Mouse (Mus musculus): ENCODE measurements around the gene Prl7b1. TPM values are rescaled to one million over a fixed set of nuclear protein-coding genes. Genes with fewer than 3 reads are reported as not detected.

Prl7b1 gene
- polyA plus RNA-seq (2015; fragmentation: Nextera tagmentation; extraction: Ambion mirVana) = not detected in 2 replicates

DNA sequence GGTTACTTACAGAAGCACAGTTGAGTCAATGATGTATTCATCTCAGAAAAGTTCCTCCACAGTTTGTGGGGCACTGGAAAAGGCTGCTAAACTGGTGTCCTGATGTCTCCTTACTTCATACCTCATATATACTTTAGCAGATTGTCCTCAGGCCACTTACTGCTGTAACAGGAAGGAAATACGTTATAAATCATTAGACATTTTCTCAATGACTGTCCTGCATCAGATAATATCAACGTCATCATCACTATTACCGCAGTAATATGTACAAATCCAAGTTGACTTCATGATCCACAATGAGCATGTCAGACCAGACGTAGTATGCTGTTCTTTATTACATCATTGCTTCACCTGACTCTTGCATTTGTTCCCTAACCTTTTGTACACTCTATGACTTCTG is at the start of gene Prl7b1:
Gene Prl7b1, minus strand, starts transcription at position 101 of the 400 bp plus-strand sequence.
- 81% methylated on average over 4 of the region's 4 CpGs for WGBS

GRCm38 (mm10) chr13:27642393-27642792 is 32.0 kb upstream of the Prl7b1 start, which contains the start of gene Prl7a1:
Prl7a1 (minus strand) TSS chr13:27642493.
- no peak within 1 kb of the TSS for H3K9ac ChIP-seq (replicated peaks; ENCODE audit: low read depth, low read length)
- no peaks in the 10 kb centered on the region for H3K4me1 ChIP-seq (replicated peaks; ENCODE audit: control insufficient read depth, insufficient read depth, low read length)
- no peaks in the 10 kb centered on the region for H3K27me3 ChIP-seq (replicated peaks; ENCODE audit: control insufficient read depth, insufficient read depth, low read length)
- no peak for ATAC-seq
- H3K9me3 ChIP-seq (ENCODE audit: control insufficient read depth, low read length) = no peaks in the 10 kb centered on the region
- no peaks in the 10 kb centered on the region for H3K36me3 ChIP-seq (ENCODE audit: control insufficient read depth, insufficient read depth)
- 98% methylated on average over 3 of the region's 3 CpGs for WGBS
- no peak within 1 kb of the TSS for H3K27ac ChIP-seq (ENCODE audit: low read length)
- no peak within 1 kb of the TSS for H3K4me2 ChIP-seq (ENCODE audit: low read length)
- H3K4me3 ChIP-seq (replicated peaks; ENCODE audit: low read length) = no peak within 1 kb of the TSS

More for the DNA sequence above, at the start of gene Prl7b1:
- no peak within 1 kb of the TSS for H3K9ac ChIP-seq (replicated peaks; ENCODE audit: low read depth, low read length)
- H3K9me3 ChIP-seq (ENCODE audit: control insufficient read depth, low read length) = no peaks in the 10 kb centered on the region
- no peak within 1 kb of the TSS for H3K4me3 ChIP-seq (replicated peaks; ENCODE audit: low read length)
- no peaks in the 10 kb centered on the region for H3K36me3 ChIP-seq (ENCODE audit: control insufficient read depth, insufficient read depth)
- H3K4me1 ChIP-seq (replicated peaks; ENCODE audit: control insufficient read depth, insufficient read depth, low read length) = no peaks in the 10 kb centered on the region
- no peaks in the 10 kb centered on the region for H3K27me3 ChIP-seq (replicated peaks; ENCODE audit: control insufficient read depth, insufficient read depth, low read length)
- no peak within 1 kb of the TSS for H3K4me2 ChIP-seq (ENCODE audit: low read length)
- ATAC-seq = no peak
- H3K27ac ChIP-seq (ENCODE audit: low read length) = no peak within 1 kb of the TSS

DNA sequence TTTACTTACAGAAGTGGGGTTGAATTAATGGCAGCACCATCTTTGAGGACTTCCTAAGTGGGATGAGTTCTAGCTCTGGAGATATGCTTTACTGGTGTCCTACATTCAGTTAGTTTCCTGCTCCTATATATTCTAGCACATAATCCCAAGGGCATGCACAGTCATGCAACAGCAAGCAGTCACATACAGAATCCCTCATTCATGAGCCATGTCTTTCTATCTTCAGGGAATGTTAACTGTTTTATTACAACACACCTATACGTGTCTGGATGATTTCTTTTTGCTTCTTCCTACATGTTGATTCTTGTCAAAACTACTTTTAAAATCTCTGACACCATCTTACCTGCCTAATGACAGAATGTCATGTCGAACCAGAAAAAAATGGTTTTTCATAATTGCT is 28.3 kb downstream of the Prl7b1 start, which contains the start of gene Prl8a1:
Gene Prl8a1, minus strand, starts transcription at position 101 of the 400 bp plus-strand sequence.
- no peak for ATAC-seq
- no peak within 1 kb of the TSS for H3K4me3 ChIP-seq (replicated peaks; ENCODE audit: low read length)
- 86% methylated on average over 2 of the region's 2 CpGs for WGBS
- H3K9me3 ChIP-seq (ENCODE audit: control insufficient read depth, low read length) = no peaks in the 10 kb centered on the region
- H3K4me1 ChIP-seq (replicated peaks; ENCODE audit: control insufficient read depth, insufficient read depth, low read length) = no peaks in the 10 kb centered on the region
- no peak within 1 kb of the TSS for H3K9ac ChIP-seq (replicated peaks; ENCODE audit: low read depth, low read length)
- H3K27me3 ChIP-seq (replicated peaks; ENCODE audit: control insufficient read depth, insufficient read depth, low read length) = no peaks in the 10 kb centered on the region
- no peak within 1 kb of the TSS for H3K4me2 ChIP-seq (ENCODE audit: low read length)
- H3K27ac ChIP-seq (ENCODE audit: low read length) = no peak within 1 kb of the TSS
- no peaks in the 10 kb centered on the region for H3K36me3 ChIP-seq (ENCODE audit: control insufficient read depth, insufficient read depth)

- 96% methylated on average over 2 of the region's 2 CpGs for WGBS
- H3K9me3 ChIP-seq (ENCODE audit: control insufficient read depth, low read length) = no peaks in the 10 kb centered on the region
- H3K27me3 ChIP-seq (replicated peaks; ENCODE audit: control insufficient read depth, insufficient read depth, low read length) = no peaks in the 10 kb centered on the region
- ATAC-seq = no peak
- no peak within 1 kb of the TSS for H3K27ac ChIP-seq (ENCODE audit: low read length)
- no peaks in the 10 kb centered on the region for H3K36me3 ChIP-seq (ENCODE audit: control insufficient read depth, insufficient read depth)
- H3K4me2 ChIP-seq (ENCODE audit: low read length) = no peak within 1 kb of the TSS
- no peaks in the 10 kb centered on the region for H3K4me1 ChIP-seq (replicated peaks; ENCODE audit: control insufficient read depth, insufficient read depth, low read length)
- no peak within 1 kb of the TSS for H3K9ac ChIP-seq (replicated peaks; ENCODE audit: low read depth, low read length)
- no peak within 1 kb of the TSS for H3K4me3 ChIP-seq (replicated peaks; ENCODE audit: low read length)
Observed at GRCm38 (mm10) chr13:27564506-27564905, 45.9 kb downstream of the Prl7b1 start, which contains the start of gene Prl8a9. Prl8a9 (minus strand) TSS chr13:27564606.

DNA sequence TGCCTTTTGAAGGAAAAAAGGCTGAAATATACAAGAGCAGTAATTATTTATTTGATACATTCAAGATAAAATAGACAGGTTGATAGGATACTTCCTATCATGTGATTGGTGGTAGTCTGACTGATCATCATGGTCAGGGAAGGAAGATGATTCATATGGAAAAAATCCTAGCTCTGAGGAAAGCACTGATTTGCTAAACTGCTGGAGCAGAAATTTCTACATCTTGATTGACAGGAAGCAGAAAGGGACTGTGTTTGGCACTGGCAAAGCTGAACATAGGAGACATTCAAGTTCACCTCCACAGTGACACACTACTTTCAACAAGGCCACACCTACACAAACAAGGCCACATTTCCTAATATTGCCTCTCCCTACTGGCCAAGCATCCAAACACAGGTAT is 57.0 kb downstream of the Prl7b1 start:
- Histone ChIP-seq H3K4me2 (ENCODE audit: low read length) (no peak overlapping the region), H3K4me3 (replicated peaks; ENCODE audit: low read length) (no peak overlapping the region), H3K27ac (ENCODE audit: low read length) (no peak overlapping the region), H3K27me3 (replicated peaks; ENCODE audit: control insufficient read depth, insufficient read depth, low read length) (no peaks in the 10 kb centered on the region), H3K9me3 (ENCODE audit: control insufficient read depth, low read length) (no peaks in the 10 kb centered on the region), H3K36me3 (ENCODE audit: control insufficient read depth, insufficient read depth) (no peaks in the 10 kb centered on the region), H3K4me1 (replicated peaks; ENCODE audit: control insufficient read depth, insufficient read depth, low read length) (no peaks in the 10 kb centered on the region), H3K9ac (replicated peaks; ENCODE audit: low read depth, low read length) (no peak overlapping the region)
- ATAC-seq = no peak

Other genes starting within 250 kb of the Prl7b1 start
- gene Prl2b1, start 219.7 kb downstream of the Prl7b1 start, polyA plus RNA-seq (2015; fragmentation: Nextera tagmentation; extraction: Ambion mirVana) = not detected in 2 replicates
- gene Prl8a6, start 171.9 kb downstream of the Prl7b1 start, polyA plus RNA-seq (2015; fragmentation: Nextera tagmentation; extraction: Ambion mirVana) = not detected in 2 replicates
- gene Prl8a8, start 97.4 kb downstream of the Prl7b1 start, polyA plus RNA-seq (2015; fragmentation: Nextera tagmentation; extraction: Ambion mirVana) = not detected in 2 replicates
- gene Prl8a9, start 46.0 kb downstream of the Prl7b1 start, polyA plus RNA-seq (2015; fragmentation: Nextera tagmentation; extraction: Ambion mirVana) = not detected in 2 replicates
- gene Prl8a1, start 28.4 kb downstream of the Prl7b1 start, polyA plus RNA-seq (2015; fragmentation: Nextera tagmentation; extraction: Ambion mirVana) = not detected in 2 replicates
- gene Prl7a1, start 31.9 kb upstream of the Prl7b1 start, polyA plus RNA-seq (2015; fragmentation: Nextera tagmentation; extraction: Ambion mirVana) = not detected in 2 replicates
- gene Prl7a2, start 57.5 kb upstream of the Prl7b1 start, polyA plus RNA-seq (2015; fragmentation: Nextera tagmentation; extraction: Ambion mirVana) = not detected in 2 replicates
- not detected in 2 replicates for gene Prl7d1, start 106.2 kb upstream of the Prl7b1 start, polyA plus RNA-seq (2015; fragmentation: Nextera tagmentation; extraction: Ambion mirVana)
- not detected in 2 replicates for gene Prl7c1, start 170.2 kb upstream of the Prl7b1 start, polyA plus RNA-seq (2015; fragmentation: Nextera tagmentation; extraction: Ambion mirVana)
- gene Prl2a1, start 191.1 kb upstream of the Prl7b1 start, polyA plus RNA-seq (2015; fragmentation: Nextera tagmentation; extraction: Ambion mirVana) = not detected in 2 replicates
- not detected in 2 replicates for gene Prl2c1, start 238.8 kb upstream of the Prl7b1 start, polyA plus RNA-seq (2015; fragmentation: Nextera tagmentation; extraction: Ambion mirVana)